Mouse (Mus musculus): Measurements from ENCODE around the gene Prp2.
"Not testable (repeated sequence)": the region's sequence is repeated elsewhere in the genome, so short reads cannot be mapped to it uniquely, and the experiment has no call there.

DNA sequence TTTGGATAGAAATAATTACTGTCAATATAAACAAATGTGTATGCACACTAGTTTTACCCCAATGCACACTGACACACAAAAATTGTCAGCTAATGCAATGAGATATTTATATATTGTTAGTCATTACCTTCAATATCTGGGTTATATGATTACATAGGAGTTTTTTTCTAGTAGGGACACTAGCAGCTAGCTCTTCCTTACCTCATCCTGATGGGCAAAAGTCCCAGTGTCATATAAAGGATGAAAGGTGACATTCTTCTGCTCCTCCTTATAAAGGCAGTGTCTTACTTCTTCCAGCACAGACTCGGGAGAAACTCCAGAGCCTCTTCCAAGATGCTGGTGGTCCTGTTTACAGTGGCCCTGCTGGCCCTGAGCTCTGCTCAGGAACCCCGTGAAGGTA lies at the start of gene Prp2:
- TF ChIP-seq CTCF (IDR thresholded peaks at IDR 0.05; ENCODE audit: low read depth, low read length); POLR2A (IDR thresholded peaks at IDR 0.05; ENCODE audit: extremely low read depth, insufficient read depth, low read length): not testable (repeated sequence)
